Mouse (Mus musculus) forebrain, embryonic 11.5 days (tissue): ENCODE data around the gene Gm26602. TPM values are rescaled to one million over a fixed set of nuclear protein-coding genes. Genes with fewer than 3 reads are reported as not detected.

Source experiments
- ATAC-seq: fragments of 200-750 bp; cut with Nextera tagmentation; replicated peaks from 2 replicates; pipeline ENCODE4 v1.8.0; 2017; ENCODE audit warnings: moderate TSS enrichment; ENCODE audit not compliant: low FRiP score
- DNase-seq: peaks from one replicate; pipeline ENCODE4 v3.0.0-alpha.2; 2017; ENCODE audit warnings: low spot score
- H3K27ac ChIP-seq: fragments of 300-500 bp; sonication (generic); 2 replicates; pipeline ENCODE4 v1.5.1; 2014; ENCODE audit warnings: low read depth, low read length
- H3K27me3 ChIP-seq: fragments of 300-500 bp; sonication (generic); 2 replicates; pipeline ENCODE4 v1.6.1; 2014; ENCODE audit warnings: mild to moderate bottlenecking, low read length, mixed read lengths; ENCODE audit not compliant: control insufficient read depth, insufficient read depth
- H3K36me3 ChIP-seq: fragments of 300-500 bp; sonication (generic); 2 replicates; pipeline ENCODE4 v1.6.1; 2014; ENCODE audit warnings: mild to moderate bottlenecking, low read length, moderate library complexity, mixed read lengths; ENCODE audit not compliant: control insufficient read depth, insufficient read depth
- H3K4me1 ChIP-seq: fragments of 300-500 bp; sonication (generic); replicated peaks from 2 replicates; pipeline ENCODE4 v1.6.1; 2014; ENCODE audit warnings: low read length, mixed read lengths; ENCODE audit not compliant: control insufficient read depth, insufficient read depth
- H3K4me2 ChIP-seq: fragments of 300-500 bp; sonication (generic); 2 replicates; pipeline ENCODE4 v1.6.1; 2014; ENCODE audit warnings: low read depth, mild to moderate bottlenecking, low read length, moderate library complexity, mixed read lengths; ENCODE audit not compliant: severe bottlenecking
- H3K4me3 ChIP-seq: fragments of 300-500 bp; sonication (generic); 2 replicates; pipeline ENCODE4 v1.5.1; 2014; ENCODE audit warnings: low read depth, low read length
- H3K9ac ChIP-seq: fragments of 300-500 bp; sonication (generic); 2 replicates; pipeline ENCODE4 v1.6.1; 2014; ENCODE audit warnings: low read length
- H3K9me3 ChIP-seq: fragments of 300-500 bp; sonication (generic); 2 replicates; pipeline ENCODE4 v1.6.1; 2016; ENCODE audit warnings: low read length, mixed read lengths; ENCODE audit not compliant: control insufficient read depth
- WGBS: fragments of 180-500 bp; shearing (Covaris S2); extraction: QIAGEN DNeasy Blood & Tissue Kit; methylation state at CpG from one replicate; pipeline ENCODE4 v1.1.7; 2014; 5-methylcytosine and 5-hydroxymethylcytosine counted together
- polyA plus RNA-seq: library from polyadenylated mRNA; unstranded; fragments of >200 nt; fragmentation: Nextera tagmentation; extraction: Ambion mirVana; gene quantifications from 2 replicates; pipeline ENCODE4 v1.2.1, GENCODE M21; 2014

Gene Gm26602
- 3.3 and 14.8 TPM in 2 replicates for polyA plus RNA-seq

GRCm38 (mm10) chr10:79910556-79910955 is at the start of gene Gm26602:
Gene Gm26602, plus strand, starts transcription at chr10:79910856.
- no peak within 1 kb of the TSS for H3K27ac ChIP-seq
- no peaks in the 10 kb centered on the region; the same call in 1 of the 2 replicates for H3K36me3 ChIP-seq
- no peaks in the 10 kb centered on the region for H3K27me3 ChIP-seq
- H3K9ac ChIP-seq = no peak within 1 kb of the TSS
- H3K4me1 ChIP-seq = peaks cover 9% of the 10 kb centered on the region
- WGBS = 97% methylated on average over 4 of the region's 4 CpGs
- H3K4me2 ChIP-seq = no peak within 1 kb of the TSS
- no peaks in the 10 kb centered on the region for H3K9me3 ChIP-seq
- ATAC-seq (no peak), DNase-seq (no peak)
- H3K4me3 ChIP-seq = no peak within 1 kb of the TSS

- Histone ChIP-seq H3K9ac (no peak overlapping the region), H3K27ac (no peak overlapping the region), H3K27me3 (no peaks in the 10 kb centered on the region), H3K4me2 (no peak overlapping the region), H3K36me3 (peaks cover 43% of the 10 kb centered on the region), H3K4me1 (peaks cover 20% of the 10 kb centered on the region), H3K4me3 (no peak overlapping the region), H3K9me3 (no peaks in the 10 kb centered on the region)
- DNase-seq (no peak), ATAC-seq (no peak)
- WGBS = 88% methylated on average over 25 of the region's 25 CpGs
Observed at GRCm38 (mm10) chr10:79861230-79862048, 49.2 kb upstream of the Gm26602 start.

GRCm38 (mm10) chr10:79862049-79862788 is 48.4 kb upstream of the Gm26602 start:
- DNase-seq (no peak), ATAC-seq (no peak)
- H3K9ac ChIP-seq = no peak overlapping the region
- 90% methylated on average over 23 of the region's 23 CpGs for WGBS
- no peaks in the 10 kb centered on the region for H3K9me3 ChIP-seq
- peaks cover 46% of the 10 kb centered on the region for H3K36me3 ChIP-seq
- no peak overlapping the region for H3K4me3 ChIP-seq
- no peak overlapping the region for H3K4me2 ChIP-seq
- H3K27me3 ChIP-seq = no peaks in the 10 kb centered on the region
- no peak overlapping the region for H3K27ac ChIP-seq
- H3K4me1 ChIP-seq = peaks cover 12% of the 10 kb centered on the region

- WGBS = 83% methylated on average over 10 of the region's 10 CpGs
Observed at GRCm38 (mm10) chr10:79862925-79863324, 47.7 kb upstream of the Gm26602 start.

GRCm38 (mm10) chr10:79864351-79865188 is 46.1 kb upstream of the Gm26602 start:
- DNase-seq (no peak), ATAC-seq (0 out of 2 replicates have a peak, but pooled peaks have one; percentile 8)
- H3K27me3 ChIP-seq = no peaks in the 10 kb centered on the region
- no peak overlapping the region for H3K4me3 ChIP-seq
- WGBS = 51% methylated on average over 10 of the region's 10 CpGs
- no peaks in the 10 kb centered on the region for H3K9me3 ChIP-seq
- no peak overlapping the region for H3K4me2 ChIP-seq
- peaks cover 42% of the 10 kb centered on the region for H3K36me3 ChIP-seq
- no peak overlapping the region for H3K9ac ChIP-seq
- H3K4me1 ChIP-seq = no peaks in the 10 kb centered on the region
- H3K27ac ChIP-seq = 0 out of 2 replicates have a peak overlapping the region, but pooled peaks have one; percentile 12

More at GRCm38 (mm10) chr10:79862925-79863324, 47.7 kb upstream of the Gm26602 start:
- Histone ChIP-seq H3K9me3 (no peaks in the 10 kb centered on the region), H3K27ac (no peak overlapping the region), H3K4me3 (no peak overlapping the region), H3K9ac (no peak overlapping the region), H3K27me3 (no peaks in the 10 kb centered on the region), H3K36me3 (peaks cover 46% of the 10 kb centered on the region), H3K4me1 (peaks cover 5% of the 10 kb centered on the region; the same call in 1 of the 2 replicates), H3K4me2 (no peak overlapping the region)
- ATAC-seq (no peak), DNase-seq (no peak)

GRCm38 (mm10) chr10:79865189-79865601 is 45.5 kb upstream of the Gm26602 start:
- H3K4me1 ChIP-seq = no peaks in the 10 kb centered on the region
- H3K36me3 ChIP-seq = peaks cover 36% of the 10 kb centered on the region
- ATAC-seq = peak; percentile 31
- H3K9me3 ChIP-seq = no peaks in the 10 kb centered on the region
- H3K4me3 ChIP-seq = no peak overlapping the region
- H3K27ac ChIP-seq = 0 out of 2 replicates have a peak overlapping the region, but pooled peaks have one; percentile 12
- H3K4me2 ChIP-seq = no peak overlapping the region
- H3K9ac ChIP-seq = no peak overlapping the region
- H3K27me3 ChIP-seq = no peaks in the 10 kb centered on the region
- 70% methylated on average over 12 of the region's 12 CpGs for WGBS
- no peak for DNase-seq

GRCm38 (mm10) chr10:79865801-79866295 is 44.8 kb upstream of the Gm26602 start:
- no peak overlapping the region for H3K4me3 ChIP-seq
- no peak overlapping the region for H3K27ac ChIP-seq
- DNase-seq (no peak), ATAC-seq (0 out of 2 replicates have a peak, but pooled peaks have one; percentile 10)
- H3K9me3 ChIP-seq = no peaks in the 10 kb centered on the region
- H3K9ac ChIP-seq = no peak overlapping the region
- WGBS = 85% methylated on average over 19 of the region's 19 CpGs
- H3K4me1 ChIP-seq = no peaks in the 10 kb centered on the region
- no peak overlapping the region for H3K4me2 ChIP-seq
- no peaks in the 10 kb centered on the region for H3K27me3 ChIP-seq
- H3K36me3 ChIP-seq = peaks cover 29% of the 10 kb centered on the region

GRCm38 (mm10) chr10:79866601-79867000 is 44.1 kb upstream of the Gm26602 start:
- DNase-seq (no peak), ATAC-seq (no peak)
- H3K36me3 ChIP-seq = peaks cover 28% of the 10 kb centered on the region
- no peak overlapping the region for H3K9ac ChIP-seq
- H3K9me3 ChIP-seq = no peaks in the 10 kb centered on the region
- H3K4me2 ChIP-seq = no peak overlapping the region
- WGBS = 86% methylated on average over 11 of the region's 11 CpGs
- H3K4me1 ChIP-seq = no peaks in the 10 kb centered on the region; the same call in 1 of the 2 replicates
- H3K27me3 ChIP-seq = no peaks in the 10 kb centered on the region
- no peak overlapping the region for H3K27ac ChIP-seq
- H3K4me3 ChIP-seq = no peak overlapping the region
